Mouse (Mus musculus) v-Abl transformed pro-B cells (cell line): ENCODE results near the gene Eif3k.

Source experiments
- in situ Hi-C, 2 experiments: fragments of 400-800 bp; cut with MboI; formaldehyde crosslinking; loops; one replicate each; pipeline ENCODE4 v1.15.1; 2025; ENCODE audit not compliant: unreplicated experiment in 2 of 2

Gene Eif3k

GRCm38 (mm10) chr7:28961927-28962670 lies 19.6 kb downstream of the Eif3k start, which contains the start of gene Actn4:
Gene Actn4 (minus strand): TSS chr7:28962340.
- in situ Hi-C loops: no loop called here

DNA sequence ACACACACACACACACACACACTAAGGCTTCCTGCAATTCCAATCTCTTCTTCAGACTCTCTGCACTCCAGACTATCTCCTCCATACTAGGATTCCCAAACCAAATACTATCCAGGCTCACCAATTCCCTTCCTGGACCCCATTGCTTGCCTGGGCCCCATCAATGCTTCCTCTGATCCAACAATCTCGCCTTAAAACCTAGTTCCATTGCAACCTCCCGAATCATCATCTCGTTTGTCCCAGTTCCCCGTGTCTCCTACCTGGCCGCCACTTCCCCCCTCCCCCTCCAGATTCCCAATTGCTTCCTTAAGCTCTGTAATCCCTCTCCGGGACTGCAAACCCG lies 20.1 kb downstream of the Eif3k start:
- in situ Hi-C loops: no loop called here

DNA sequence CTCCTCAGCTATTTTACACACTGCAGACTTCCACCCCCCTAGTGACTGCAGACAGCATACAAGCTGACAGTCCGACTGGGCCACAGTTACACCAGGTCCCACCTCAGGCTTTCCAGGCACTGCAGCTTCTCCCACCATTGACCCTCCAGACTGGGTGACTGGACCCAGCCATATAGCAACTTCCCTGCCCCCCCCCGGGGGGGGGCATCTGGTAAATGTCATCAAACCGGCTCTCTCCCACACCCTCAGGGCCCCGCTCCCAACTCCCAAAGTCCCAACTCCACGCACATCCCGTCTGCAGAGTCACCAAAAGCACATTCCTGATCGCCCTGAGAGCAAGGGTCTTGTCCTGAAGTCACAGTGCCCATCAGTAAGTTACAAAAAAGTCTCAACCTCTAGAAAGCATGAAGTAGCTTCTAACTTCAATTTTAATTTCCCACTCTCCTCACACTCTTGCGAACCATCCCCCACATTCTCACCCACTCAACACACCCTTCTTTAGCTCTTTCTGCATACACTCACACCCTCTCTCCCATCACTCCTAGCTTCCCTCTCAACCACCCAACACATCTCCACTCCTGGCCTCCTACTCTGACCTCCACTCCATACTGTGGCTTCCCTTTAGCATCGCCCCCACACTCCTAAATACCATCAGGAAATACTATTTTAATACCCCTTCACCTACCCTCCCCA lies 21.2 kb downstream of the Eif3k start:
- in situ Hi-C loops: no loop called here

DNA sequence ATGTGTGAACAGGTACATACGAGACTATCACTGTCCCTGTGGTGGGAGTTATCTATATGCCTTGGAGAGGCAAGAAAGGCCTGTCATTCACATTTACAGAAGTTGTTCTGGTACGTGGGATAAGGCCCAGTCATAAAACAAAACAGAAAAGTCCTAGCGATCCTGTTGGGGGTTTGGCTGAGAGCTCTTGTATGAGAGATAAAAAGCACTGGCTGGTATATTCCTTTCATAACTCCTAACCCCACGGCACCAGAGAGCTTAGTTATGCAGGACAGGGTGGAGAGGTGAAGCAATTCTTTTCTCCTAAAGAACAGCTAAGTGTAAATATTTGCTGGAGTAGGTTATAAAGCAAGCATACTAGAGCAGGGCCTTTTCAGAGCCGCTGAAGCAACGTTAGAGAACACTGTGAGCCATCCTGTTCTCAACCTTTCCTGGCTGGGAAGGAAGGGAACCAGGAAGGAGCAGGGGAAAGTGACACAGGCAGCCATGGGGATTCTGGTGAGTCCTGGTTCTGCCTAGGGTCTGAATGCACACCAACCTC lies 22.1 kb downstream of the Eif3k start:
- in situ Hi-C loops: no loop called here

- in situ Hi-C loops: no loop called here
Measured at GRCm38 (mm10) chr7:28958770-28959169, 22.9 kb downstream of the Eif3k start.

GRCm38 (mm10) chr7:28957997-28958725 lies 23.5 kb downstream of the Eif3k start:
- in situ Hi-C loops: no loop called here

- in situ Hi-C loops: no loop called here
Measured at GRCm38 (mm10) chr7:28957286-28957685, 24.4 kb downstream of the Eif3k start.

DNA sequence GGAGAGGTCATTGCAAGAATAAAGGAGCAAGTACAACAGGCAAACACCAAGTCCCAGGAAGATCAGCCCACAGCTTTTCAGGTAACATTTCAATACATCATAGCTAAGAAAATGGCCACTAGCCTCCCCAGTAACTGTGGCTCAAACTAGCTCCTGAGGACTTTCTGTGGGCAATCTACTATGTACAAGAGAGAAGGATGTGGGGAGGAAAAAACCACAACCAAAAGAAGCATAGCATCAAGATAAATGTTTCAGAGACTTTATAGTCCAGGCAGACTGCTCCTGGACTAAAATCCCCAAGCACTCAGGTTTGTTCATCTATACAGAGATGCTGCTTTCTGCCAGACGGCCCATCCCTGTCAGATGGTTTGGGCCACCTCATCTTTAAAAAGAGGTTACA lies 25.4 kb downstream of the Eif3k start:
- in situ Hi-C loops: no loop called here

GRCm38 (mm10) chr7:28955295-28955897 lies 26.3 kb downstream of the Eif3k start:
- in situ Hi-C loops: no loop called here

DNA sequence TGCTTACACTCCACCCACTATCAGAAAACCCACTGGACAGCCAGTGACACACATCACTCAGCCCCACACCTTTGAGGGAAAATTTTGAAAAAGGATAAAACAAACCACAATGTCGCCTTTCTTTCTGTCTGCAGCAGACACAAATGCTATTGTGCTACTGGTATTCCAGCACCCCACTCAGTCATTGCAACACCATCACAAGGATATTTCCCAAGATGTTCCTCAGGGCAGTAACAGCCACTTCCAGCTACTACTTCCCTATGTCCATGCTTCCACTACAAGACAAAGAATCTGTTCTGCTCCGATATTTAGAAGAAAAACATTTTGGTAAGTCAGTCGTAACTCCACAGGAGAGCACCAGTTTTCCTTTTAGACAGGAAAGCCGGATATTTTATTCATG lies 26.9 kb downstream of the Eif3k start:
- in situ Hi-C loops: no loop called here

DNA sequence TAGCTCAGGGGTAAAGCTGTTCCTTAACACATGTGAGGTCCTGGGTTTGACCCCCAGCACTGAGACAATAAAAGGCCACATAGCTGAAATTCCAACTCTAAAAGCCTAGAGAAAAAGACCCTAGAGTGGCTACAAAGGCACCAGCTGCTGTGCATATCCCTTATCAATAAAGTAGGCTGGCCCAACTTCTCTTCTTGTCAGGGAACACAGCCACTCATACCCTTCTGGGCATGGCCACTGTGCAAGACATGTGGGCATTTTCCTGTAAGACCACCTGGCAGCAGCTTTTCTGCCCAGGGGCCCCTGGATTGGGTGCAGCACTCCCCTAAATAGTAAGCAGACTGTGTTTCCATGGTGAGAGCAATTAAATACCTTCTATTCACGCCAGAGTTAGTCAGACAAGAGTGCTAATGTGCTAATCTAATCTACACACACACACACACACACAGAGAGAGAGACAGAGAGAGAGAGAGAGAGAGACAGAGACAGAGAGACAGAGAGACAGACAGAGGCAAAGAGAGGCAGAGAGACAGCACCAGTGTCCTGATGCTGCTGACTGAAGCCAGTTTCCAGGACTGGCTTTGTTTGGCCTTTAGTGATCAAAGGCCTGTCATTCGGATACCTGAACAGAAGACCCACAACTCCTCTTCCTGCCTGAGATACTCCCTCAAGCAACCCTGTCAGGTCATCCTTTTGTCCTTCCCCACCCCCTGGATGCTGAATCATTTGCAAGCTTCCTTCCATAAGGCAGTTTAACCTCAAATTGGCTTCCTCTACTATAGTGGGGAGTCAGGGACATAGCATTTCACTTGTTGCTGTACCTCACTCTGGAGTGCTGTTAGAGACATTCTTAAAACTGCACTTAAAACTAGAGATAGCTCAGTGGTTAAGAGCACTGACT lies 27.9 kb downstream of the Eif3k start:
- in situ Hi-C loops: no loop called here

- in situ Hi-C loops: no loop called here
Measured at GRCm38 (mm10) chr7:28952786-28953185, 28.9 kb downstream of the Eif3k start.

DNA sequence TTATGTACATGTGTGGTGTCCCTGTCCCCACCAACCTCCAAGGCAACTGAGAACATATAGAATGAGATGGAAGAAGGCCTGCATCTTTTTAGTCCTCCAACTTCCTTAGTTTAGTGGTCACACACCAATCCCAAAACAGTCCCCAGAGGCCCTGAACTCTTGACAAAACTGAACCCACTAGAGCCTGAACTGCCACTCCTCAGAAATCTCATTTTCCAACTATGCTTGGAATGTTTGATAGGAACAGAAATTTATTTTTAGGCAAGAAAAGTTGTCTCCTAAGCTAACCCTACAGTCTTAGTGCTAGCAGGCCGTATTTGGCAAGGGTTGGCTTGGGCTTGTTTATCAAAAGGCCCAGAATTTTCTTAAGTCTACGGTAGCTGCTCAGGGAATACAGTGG lies 29.9 kb downstream of the Eif3k start:
- in situ Hi-C loops: no loop called here

DNA sequence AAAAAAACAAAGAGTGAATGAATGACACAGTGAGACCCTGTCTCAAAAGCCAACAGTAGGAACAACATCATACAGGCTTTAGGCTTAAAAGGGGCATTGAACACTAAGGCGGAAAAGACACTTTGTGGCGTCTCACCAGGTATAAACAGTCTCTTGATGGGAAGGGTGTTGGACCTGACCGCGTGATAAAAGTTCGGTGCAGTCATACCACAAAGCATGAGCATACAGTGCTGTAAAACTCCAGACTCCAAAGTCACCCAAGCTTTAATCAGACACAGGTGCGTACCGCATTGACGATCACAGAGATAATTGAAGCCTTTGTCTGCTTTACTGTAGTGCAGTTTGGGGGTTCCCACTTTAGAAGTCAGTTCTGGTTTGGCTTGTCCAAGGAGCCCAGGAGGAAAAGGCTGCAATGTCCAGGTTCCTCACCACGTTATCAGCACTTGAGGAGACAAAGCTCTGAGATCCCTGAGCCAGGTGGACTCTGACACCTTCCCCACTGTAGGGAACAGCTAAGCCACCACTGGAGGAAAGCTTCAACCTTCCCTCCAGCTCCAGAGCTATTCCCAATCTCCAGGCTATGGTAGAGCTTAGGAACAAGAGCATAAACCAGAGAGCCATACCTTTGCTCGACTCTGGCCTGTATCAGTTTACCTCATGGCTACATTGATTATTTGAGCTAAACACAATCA lies 31.2 kb downstream of the Eif3k start:
- in situ Hi-C loops: no loop called here

- in situ Hi-C loops: no loop called here
Measured at GRCm38 (mm10) chr7:28949298-28949697, 32.4 kb downstream of the Eif3k start.

DNA sequence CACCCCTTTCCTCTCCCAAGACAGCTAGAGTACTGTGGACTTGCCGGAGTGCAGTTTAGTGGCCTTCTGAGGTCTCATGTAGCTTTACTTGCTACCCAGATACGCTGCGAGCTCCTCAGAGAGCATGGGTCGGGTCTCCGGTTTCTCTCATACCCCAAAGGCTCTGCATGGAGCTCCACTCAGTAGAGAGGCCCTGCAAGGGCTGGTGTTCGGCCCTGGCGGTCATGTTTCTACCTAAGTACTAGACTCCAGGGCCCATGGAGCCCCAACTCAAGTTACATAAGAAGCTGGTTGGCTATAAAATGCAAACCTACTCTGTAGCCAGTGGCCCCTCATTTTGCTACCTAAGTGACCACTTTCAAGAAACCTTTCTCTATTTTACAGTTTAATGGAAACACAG lies 32.9 kb downstream of the Eif3k start:
- in situ Hi-C loops: no loop called here

DNA sequence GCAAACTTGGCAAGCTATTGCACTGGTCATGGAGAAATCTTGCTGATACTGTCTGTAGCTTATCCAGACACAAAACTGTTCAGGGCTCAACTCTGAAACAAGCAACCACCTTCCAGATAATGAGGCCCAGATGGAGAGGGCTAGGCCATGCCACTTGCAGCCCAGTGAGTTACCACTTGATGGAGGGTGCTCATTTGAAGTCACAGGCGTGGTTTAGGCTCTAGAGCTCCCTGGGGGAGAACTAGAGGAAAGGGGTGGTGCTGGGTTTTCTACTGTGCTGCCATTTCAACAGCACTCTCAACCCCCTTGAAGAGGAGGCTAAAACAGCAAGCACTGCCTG lies 35.4 kb downstream of the Eif3k start:
- in situ Hi-C loops: no loop called here

- in situ Hi-C loops: no loop called here
Measured at GRCm38 (mm10) chr7:28945416-28946270, 36.0 kb downstream of the Eif3k start.
